Comparison of ENCODE assay signal across 8 mouse cellular contexts in genomic region chr2:166623081-166623567, GRCm38 (mm10).
DNase-seq lines count a peak whose midpoint lies in the region; ATAC-seq and TF ChIP-seq lines count a peak whose summit lies in the region.

No protein-coding gene starts in this region.

- peaks cover 33% of the 10 kb centered on the region for H3K36me3 ChIP-seq in limb, embryonic 13.5 days

- no peak for TF ChIP-seq POLR2A in brain, embryonic 14.5 days (IDR thresholded peaks at IDR 0.05; ENCODE audit: borderline replicate concordance, extremely low read depth, insufficient read depth, insufficient read length, poor library complexity, severe bottlenecking)

- no peak overlapping the region for H3K4me3 ChIP-seq in limb, embryonic 13.5 days

- 0 out of 2 replicates have a peak overlapping the region, but pooled peaks have one; percentile 19 for H3K9ac ChIP-seq in limb, embryonic 13.5 days

- H3K4me2 ChIP-seq in limb, embryonic 13.5 days (replicated peaks) = no peak overlapping the region

- H3K9me3 ChIP-seq in limb, embryonic 13.5 days = no peaks in the 10 kb centered on the region; the same call in 1 of the 2 replicates

- no peak for TF ChIP-seq CTCF in brain, embryonic 14.5 days (IDR thresholded peaks at IDR 0.05; ENCODE audit: borderline replicate concordance, extremely low read depth, insufficient read depth, insufficient read length)

- no peaks in the 10 kb centered on the region for H3K27me3 ChIP-seq in limb, embryonic 13.5 days

- 28% methylated on average over 9 of the region's 9 CpGs for whole genome bisulfite sequencing in limb, embryonic 13.5 days

- peak overlapping the region; percentile 3; the same call in 1 of the 2 replicates for H3K27ac ChIP-seq in limb, embryonic 13.5 days

- H3K4me1 ChIP-seq in limb, embryonic 13.5 days = peaks cover 13% of the 10 kb centered on the region

- intact Hi-C loops in heart, postnatal 14 days (cut with DNase I) = no loop called here

- ATAC-seq in limb, embryonic 13.5 days (ENCODE audit: low FRiP score, low read depth) = no peak
- no peak for ATAC-seq in erythroblast, adult 5-6 weeks (replicated peaks; ENCODE audit: low FRiP score, poor library complexity, severe bottlenecking)

- peak; percentile 73 for DNase-seq in layer of hippocampus, adult 11-12 months (ENCODE audit: low spot score)
- DNase-seq in layer of hippocampus, adult 9-10 months (ENCODE audit: low spot score) = no peak
- peak; percentile 69 for DNase-seq in brain, embryonic 14.5 days (ENCODE audit: low read depth)
- peak; percentile 38 to 42 for DNase-seq in heart, postnatal 14 days
- DNase-seq in retina, postnatal 1 day = peak; percentile 66
- DNase-seq in adrenal gland, adult 8-10 months = no peak

Comparison
In these comparisons a context has a peak if more than half of its experiments do, and no peak if none do; other contexts are left out.
1. DNase-seq: peak in layer of hippocampus, adult 11-12 months (single experiment), brain, embryonic 14.5 days (single experiment), heart, postnatal 14 days (2 of 2) and retina, postnatal 1 day (single experiment); none in layer of hippocampus, adult 9-10 months (single experiment) and adrenal gland, adult 8-10 months (single experiment).